Mouse (Mus musculus) liver, embryonic 14.5 days (tissue): ENCODE results near the gene Fblim1.

Source experiments
- CTCF ChIP-seq: IDR thresholded peaks from 2 replicates; pipeline ENCODE4 v1.5.1; 2016; ENCODE audit warnings: antibody characterized with exemption, low read depth, control low read depth
- EP300 ChIP-seq: IDR thresholded peaks from 2 replicates; pipeline ENCODE4 v1.6.1; 2016; ENCODE audit warnings: antibody characterized with exemption, low read depth

DNA sequence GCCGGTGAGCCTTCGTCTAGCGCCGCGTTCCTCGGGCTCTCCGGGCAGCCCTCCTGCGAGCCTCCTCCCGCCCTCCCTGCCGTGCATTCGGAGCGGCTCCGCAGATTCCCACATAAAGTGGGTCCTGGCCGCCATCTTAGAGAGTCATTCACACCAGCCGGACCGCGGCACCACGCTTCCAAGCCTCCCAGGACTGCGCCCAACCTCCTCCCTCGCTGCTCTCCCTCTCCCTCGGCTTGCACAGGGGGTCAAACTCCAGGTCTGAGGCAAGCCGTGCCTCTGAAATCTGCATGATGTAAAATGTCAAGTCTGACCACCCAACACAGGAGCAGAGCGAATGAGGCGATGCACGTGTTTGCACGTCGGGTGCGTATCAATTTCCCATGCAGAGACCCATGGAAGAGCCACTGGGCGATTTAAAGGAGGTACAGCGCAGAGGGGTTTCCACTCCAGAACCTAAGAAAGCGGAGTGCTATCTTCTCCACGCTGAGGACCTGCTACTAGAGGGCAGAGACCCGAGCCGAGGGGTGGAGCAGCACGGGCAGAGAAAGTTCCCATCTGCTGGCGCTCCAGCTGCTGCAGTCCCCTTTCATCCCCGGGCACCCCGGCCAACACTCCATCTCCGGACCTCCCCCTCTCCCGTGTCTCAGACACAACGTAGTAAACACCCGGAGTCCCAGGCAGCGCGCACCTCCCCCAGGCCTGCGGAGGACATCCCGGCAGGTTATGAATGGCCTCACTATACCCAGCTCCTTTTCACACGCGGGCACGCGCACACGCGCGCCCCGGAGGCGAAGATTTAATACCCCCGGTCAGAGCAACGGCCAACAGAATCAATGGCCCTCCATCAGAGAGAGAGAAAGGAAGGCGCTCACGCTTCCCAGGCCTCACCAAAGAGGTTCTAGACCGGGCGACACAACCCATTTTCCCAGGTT, 69.3 kb downstream of the Fblim1 start:
- no peak for TF ChIP-seq EP300
- no peak for TF ChIP-seq CTCF
